Mouse (Mus musculus) heart, postnatal 0 days (tissue): ENCODE measurements at regions not wholly inside any gene's neighbourhood (a gene's known extent, or its start where the extent isn't known, plus 50 kb on each side); places are given as distances from the start of the nearest gene placed in this dataset.

Source experiments
- CTCF ChIP-seq: IDR thresholded peaks from 2 replicates; pipeline ENCODE4 v1.5.1; 2016; ENCODE audit warnings: antibody characterized with exemption, control low read depth, low read depth
- EP300 ChIP-seq: IDR thresholded peaks from 2 replicates; pipeline ENCODE4 v1.6.1; 2016; ENCODE audit warnings: antibody characterized with exemption, low read depth

- TF ChIP-seq CTCF: no peak
- no peak for TF ChIP-seq EP300
Measured at GRCm38 (mm10) chr9:113415511-113415931, 292.5 kb downstream of the Pdcd6ip start.
